Mouse (Mus musculus): ENCODE measurements around the gene Cd300lg.

Gene Cd300lg

GRCm38 (mm10) chr11:102025991-102026660, 15.2 kb upstream of the Cd300lg start:
- in situ Hi-C loops (cut with MboI, MseI) = no loop called here

- in situ Hi-C loops (cut with MboI, MseI) = no loop called here
Measured at GRCm38 (mm10) chr11:102026694-102027360, 14.5 kb upstream of the Cd300lg start.

GRCm38 (mm10) chr11:102027361-102028017, 13.8 kb upstream of the Cd300lg start:
- in situ Hi-C loops (cut with MboI, MseI) = no loop called here

- in situ Hi-C loops (cut with MboI, MseI) = no loop called here
Measured at GRCm38 (mm10) chr11:102028087-102028816, 13.1 kb upstream of the Cd300lg start, which contains the start of gene Mpp3. Gene Mpp3 (minus strand): TSS chr11:102028461.

GRCm38 (mm10) chr11:102029304-102029703, 12.0 kb upstream of the Cd300lg start:
- in situ Hi-C loops (cut with MboI, MseI) = no loop called here

- in situ Hi-C loops (cut with MboI, MseI) = no loop called here
Measured at GRCm38 (mm10) chr11:102029966-102030365, 11.3 kb upstream of the Cd300lg start.

GRCm38 (mm10) chr11:102031149-102031548, 10.2 kb upstream of the Cd300lg start:
- in situ Hi-C loops (cut with MboI, MseI) = no loop called here

GRCm38 (mm10) chr11:102033055-102033591, 8.2 kb upstream of the Cd300lg start:
- in situ Hi-C loops (cut with MboI, MseI) = no loop called here

- in situ Hi-C loops (cut with MboI, MseI) = loop anchor here (5.0 kb wide), 1 partner anchor 538 kb away; no protein-coding TSS in a partner anchor
Measured at GRCm38 (mm10) chr11:102034887-102035286, 6.4 kb upstream of the Cd300lg start.

- in situ Hi-C loops (cut with MboI, MseI) = loop anchor here (5.0 kb wide), 1 partner anchor 538 kb away; no protein-coding TSS in a partner anchor
Measured at GRCm38 (mm10) chr11:102035456-102035960, 5.8 kb upstream of the Cd300lg start.

GRCm38 (mm10) chr11:102036336-102036735, 5.0 kb upstream of the Cd300lg start:
- in situ Hi-C loops (cut with MboI, MseI) = loop anchor here (5.0 kb wide), 1 partner anchor 539 kb away; no protein-coding TSS in a partner anchor

GRCm38 (mm10) chr11:102037789-102038188, 3.5 kb upstream of the Cd300lg start:
- in situ Hi-C loops (cut with MboI, MseI) = loop anchor here (5.0 kb wide), 1 partner anchor 540 kb away; no protein-coding TSS in a partner anchor

- in situ Hi-C loops (cut with MboI, MseI) = loop anchor here (5.0 kb wide), 1 partner anchor 542 kb away; no protein-coding TSS in a partner anchor
Measured at GRCm38 (mm10) chr11:102039487-102040137, 1.7 kb upstream of the Cd300lg start.

- in situ Hi-C loops (cut with MboI, MseI) = no loop called here
Measured at GRCm38 (mm10) chr11:102040138-102040524, 1.2 kb upstream of the Cd300lg start.

- in situ Hi-C loops (cut with MboI, MseI) = no loop called here
Measured at GRCm38 (mm10) chr11:102040646-102041045, 663 bp upstream of the Cd300lg start.

- in situ Hi-C loops (cut with MboI, MseI) = no loop called here
Measured at GRCm38 (mm10) chr11:102042971-102043370, 1.7 kb downstream of the Cd300lg start.

GRCm38 (mm10) chr11:102043381-102043780, 2.1 kb downstream of the Cd300lg start:
- in situ Hi-C loops (cut with MboI, MseI) = no loop called here

GRCm38 (mm10) chr11:102044691-102045212, 3.4 kb downstream of the Cd300lg start:
- in situ Hi-C loops (cut with MboI, MseI) = no loop called here

GRCm38 (mm10) chr11:102046607-102047006, 5.3 kb downstream of the Cd300lg start:
- in situ Hi-C loops (cut with MboI, MseI) = no loop called here

GRCm38 (mm10) chr11:102049875-102050482, 8.7 kb downstream of the Cd300lg start:
- in situ Hi-C loops (cut with MboI, MseI) = no loop called here
